Mouse (Mus musculus) hindbrain, embryonic 10.5 days (tissue): Measurements from ENCODE around the gene Klf8. TPM values are rescaled to one million over a fixed set of nuclear protein-coding genes. Genes with fewer than 3 reads are reported as not detected.

Source experiments
- polyA plus RNA-seq: library from polyadenylated mRNA; unstranded; fragments of >200 nt; fragmentation: Nextera tagmentation; extraction: Ambion mirVana; gene quantifications from 2 replicates; pipeline ENCODE4 v1.2.1, GENCODE M21; 2016

Gene Klf8
- polyA plus RNA-seq, 1 experiment from 2014 or later, result 1.3 TPM

Other genes with a start within 250 kb of the Klf8 start
- gene Usp51, start 231.0 kb upstream of the Klf8 start, polyA plus RNA-seq, result 3.8 and 5.0 TPM in 2 replicates
- gene Mageh1, start 199.9 kb upstream of the Klf8 start, polyA plus RNA-seq, result 79.9 and 89.2 TPM in 2 replicates
- 0.13 and 0.27 TPM in 2 replicates for gene Foxr2, start 118.7 kb upstream of the Klf8 start, polyA plus RNA-seq
- 4.8 and 6.1 TPM in 2 replicates for gene Rragb, start 97.5 kb upstream of the Klf8 start, polyA plus RNA-seq